Comparison of ENCODE assay signal across 8 mouse cellular contexts in genomic region chr19:41206811-41207344, GRCm38 (mm10). TPM values are rescaled to one million over a fixed set of nuclear protein-coding genes. Genes with fewer than 3 reads are reported as not detected.
DNase-seq lines count a peak whose midpoint lies in the region; ATAC-seq and TF ChIP-seq lines count a peak whose summit lies in the region.

TSS of gene Tll2 (minus strand) at chr19:41206835.

- H3K4me3 ChIP-seq in brown adipose tissue, adult 24 weeks (ENCODE audit: insufficient read depth, low read depth, low read length): peak within 1 kb of the TSS; percentile 8; the same call in 1 of the 2 replicates
- H3K4me3 ChIP-seq in gastrocnemius, adult 2 months: peak within 1 kb of the TSS; percentile 65
- peak within 1 kb of the TSS; percentile 48 for H3K4me3 ChIP-seq in hindbrain, embryonic 15.5 days
- H3K4me3 ChIP-seq in limb, embryonic 11.5 days (ENCODE audit: low read depth, low read length): peak within 1 kb of the TSS; percentile 32
- peak within 1 kb of the TSS; percentile 64 for H3K4me3 ChIP-seq in midbrain, embryonic 10.5 days

- H3K27me3 ChIP-seq in hindbrain, embryonic 15.5 days: peaks cover 32% of the 10 kb centered on the region
- peaks cover 26% of the 10 kb centered on the region for H3K27me3 ChIP-seq in limb, embryonic 11.5 days (ENCODE audit: control insufficient read depth, insufficient read depth, low read length)
- H3K27me3 ChIP-seq in midbrain, embryonic 10.5 days (ENCODE audit: low read depth, poor library complexity, severe bottlenecking): peaks cover 80% of the 10 kb centered on the region

- no peaks in the 10 kb centered on the region for H3K36me3 ChIP-seq in hindbrain, embryonic 15.5 days
- peaks cover 3% of the 10 kb centered on the region; the same call in 1 of the 2 replicates for H3K36me3 ChIP-seq in limb, embryonic 11.5 days (ENCODE audit: control insufficient read depth, insufficient read depth, low read length)
- peaks cover 11% of the 10 kb centered on the region; the same call in 1 of the 2 replicates for H3K36me3 ChIP-seq in midbrain, embryonic 10.5 days

- H3K9me3 ChIP-seq in hindbrain, embryonic 15.5 days: no peaks in the 10 kb centered on the region
- H3K9me3 ChIP-seq in limb, embryonic 11.5 days (ENCODE audit: control insufficient read depth, low read length): no peaks in the 10 kb centered on the region
- H3K9me3 ChIP-seq in midbrain, embryonic 10.5 days (replicated peaks): no peaks in the 10 kb centered on the region

- intact Hi-C loops in gastrocnemius, adult 2 months (cut with DNase I): loop anchor here (5.0 kb wide), 1 partner anchor 120 kb away; no protein-coding TSS in a partner anchor

- peak; percentile 86 for DNase-seq in Muller cell, postnatal 12 days (ENCODE audit: inconsistent ontology term)
- peak; percentile 60 for DNase-seq in gastrocnemius, adult 2 months
- peak; percentile 80 for DNase-seq in limb, embryonic 11.5 days (ENCODE audit: low spot score)
- peak; percentile 82 for DNase-seq in midbrain, embryonic 10.5 days (ENCODE audit: low spot score)
- peak; percentile 5 for DNase-seq in skeletal muscle tissue, adult 2 months (ENCODE audit: low read depth, low spot score)
- no peak for DNase-seq in cerebellum, adult 11 months

- 2% methylated on average over 32 of the region's 32 CpGs for WGBS in hindbrain, embryonic 15.5 days
- under 1% methylated on average over 32 of the region's 32 CpGs for WGBS in limb, embryonic 11.5 days
- 2% methylated on average over 32 of the region's 32 CpGs for WGBS in midbrain, embryonic 10.5 days

- peaks cover 2% of the 10 kb centered on the region; the same call in 1 of the 2 replicates for H3K4me1 ChIP-seq in brown adipose tissue, adult 24 weeks (ENCODE audit: control insufficient read depth, insufficient read depth, insufficient read length, low read length)
- peaks cover 19% of the 10 kb centered on the region for H3K4me1 ChIP-seq in hindbrain, embryonic 15.5 days (replicated peaks)
- H3K4me1 ChIP-seq in limb, embryonic 11.5 days (ENCODE audit: control insufficient read depth, insufficient read depth, low read length): 0 out of 2 replicates have a peak, but pooled peaks cover 9% of the 10 kb centered on the region
- peaks cover 21% of the 10 kb centered on the region for H3K4me1 ChIP-seq in midbrain, embryonic 10.5 days

- no peak for TF ChIP-seq CTCF in gastrocnemius, adult 2 months (IDR thresholded peaks at IDR 0.05)

- peak; percentile 93 for ATAC-seq in hindbrain, embryonic 15.5 days (ENCODE audit: low FRiP score, low read depth)
- ATAC-seq in limb, embryonic 11.5 days (ENCODE audit: insufficient number of reproducible peaks, low FRiP score, low TSS enrichment, low read depth): peak; percentile 95

- H3K9ac ChIP-seq in hindbrain, embryonic 15.5 days: peak within 1 kb of the TSS; percentile 46
- peak within 1 kb of the TSS; percentile 9; the same call in 1 of the 2 replicates for H3K9ac ChIP-seq in limb, embryonic 11.5 days (ENCODE audit: low read length)

- H3K4me2 ChIP-seq in hindbrain, embryonic 15.5 days: peak within 1 kb of the TSS; percentile 97
- H3K4me2 ChIP-seq in limb, embryonic 11.5 days (ENCODE audit: low read depth, severe bottlenecking): peak within 1 kb of the TSS; percentile 95

- no peak within 1 kb of the TSS for H3K27ac ChIP-seq in brown adipose tissue, adult 24 weeks (replicated peaks; ENCODE audit: low read depth, low read length)
- no peak within 1 kb of the TSS for H3K27ac ChIP-seq in gastrocnemius, adult 2 months
- no peak within 1 kb of the TSS for H3K27ac ChIP-seq in hindbrain, embryonic 15.5 days (replicated peaks)
- H3K27ac ChIP-seq in limb, embryonic 11.5 days (replicated peaks; ENCODE audit: low read depth, low read length): no peak within 1 kb of the TSS
- peak within 1 kb of the TSS; percentile 19 for H3K27ac ChIP-seq in midbrain, embryonic 10.5 days (replicated peaks)

RNA-seq across cellular contexts. Expression of gene Tll2, which starts in this region (rescaled TPM):
- not detected in 2 replicates for polyA plus RNA-seq in brown adipose tissue, adult 24 weeks (2012; ENCODE audit: insufficient read depth, insufficient read length, missing spikeins)
- under 1 TPM; 0.10 to 0.11 TPM for total RNA-seq in gastrocnemius, adult 2 months (2021)
- polyA plus RNA-seq in hindbrain, embryonic 15.5 days (2015; fragmentation: Nextera tagmentation; extraction: Ambion mirVana): 0.77 and 0.93 TPM in 2 replicates
- 0.07 TPM in 1 of 2 replicates, not detected in the other for polyA plus RNA-seq in limb, embryonic 11.5 days (2014; fragmentation: Nextera tagmentation; extraction: Ambion mirVana)
- 0.53 and 0.58 TPM in 2 replicates for polyA plus RNA-seq in midbrain, embryonic 10.5 days (2016; fragmentation: Nextera tagmentation; extraction: Ambion mirVana)

Comparison
In these comparisons a context has a peak if more than half of its experiments do, and no peak if none do; other contexts are left out.
1. Peak in DNase-seq and H3K4me3 ChIP-seq in gastrocnemius, adult 2 months; RNA of the gene not detected or under 1 TPM.
2. Peak in ATAC-seq, H3K4me3 ChIP-seq, H3K9ac ChIP-seq and H3K4me2 ChIP-seq in hindbrain, embryonic 15.5 days; RNA of the gene not detected or under 1 TPM.
3. Peak in DNase-seq, ATAC-seq, H3K4me3 ChIP-seq, H3K9ac ChIP-seq and H3K4me2 ChIP-seq in limb, embryonic 11.5 days; RNA of the gene not detected or under 1 TPM.
4. Peak in DNase-seq, H3K4me3 ChIP-seq and H3K27ac ChIP-seq in midbrain, embryonic 10.5 days; RNA of the gene not detected or under 1 TPM.
5. H3K4me3 ChIP-seq: peak in every context shown above with its lines; median percentile 65 in gastrocnemius, adult 2 months; 64 in midbrain, embryonic 10.5 days; 48 in hindbrain, embryonic 15.5 days; 32 in limb, embryonic 11.5 days; 8 in brown adipose tissue, adult 24 weeks.